Mouse (Mus musculus): ENCODE data around the gene Gm49373. TPM values are rescaled to one million over a fixed set of nuclear protein-coding genes. Genes with fewer than 3 reads are reported as not detected.

The Gm49373 gene
- polyA plus RNA-seq, 1 experiment: 0.67 TPM

DNA sequence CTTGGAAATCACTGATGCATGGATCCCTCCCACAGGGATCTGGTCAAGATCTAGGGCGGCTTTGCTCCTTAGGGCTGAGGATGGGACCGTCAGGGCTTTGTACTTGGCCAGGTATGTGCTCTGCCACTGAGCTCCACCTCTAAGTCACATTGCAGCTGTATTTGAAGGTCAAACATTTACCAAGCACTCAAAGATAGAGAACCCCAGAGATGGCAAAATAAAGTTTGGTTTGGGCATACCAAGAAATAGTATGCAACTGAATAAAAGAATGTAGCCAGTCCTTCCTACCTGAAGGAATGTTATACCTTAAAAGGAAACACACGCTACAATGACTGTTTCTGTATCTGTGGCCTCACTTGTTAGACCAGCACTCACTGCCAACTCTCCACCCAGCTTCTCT is 51.5 kb downstream of the Gm49373 start:
- no peak for TF ChIP-seq GATA1 (IDR thresholded peaks at IDR 0.05; ENCODE audit: low read length)

DNA sequence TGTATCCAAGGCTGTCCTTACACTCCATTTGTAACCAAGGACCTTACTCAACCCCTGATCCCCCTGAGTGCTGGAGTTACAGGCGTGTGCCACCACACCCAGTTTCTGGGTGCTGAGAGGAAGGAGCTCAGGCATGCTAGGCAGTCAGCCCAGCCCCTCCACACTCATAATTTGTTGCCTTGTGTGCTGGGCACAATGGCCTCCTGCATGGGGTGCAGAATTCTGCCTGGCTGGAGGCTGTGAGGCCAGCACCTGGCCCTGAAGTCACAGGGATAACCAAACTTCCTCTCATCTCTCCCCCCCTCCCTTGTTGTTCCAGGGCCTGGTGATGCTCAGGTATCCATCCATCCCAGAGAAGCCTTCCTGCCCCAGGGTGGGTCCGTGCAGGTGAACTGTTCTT is 54.3 kb downstream of the Gm49373 start:
- no peak for TF ChIP-seq GATA1 (IDR thresholded peaks at IDR 0.05; ENCODE audit: low read length)

DNA sequence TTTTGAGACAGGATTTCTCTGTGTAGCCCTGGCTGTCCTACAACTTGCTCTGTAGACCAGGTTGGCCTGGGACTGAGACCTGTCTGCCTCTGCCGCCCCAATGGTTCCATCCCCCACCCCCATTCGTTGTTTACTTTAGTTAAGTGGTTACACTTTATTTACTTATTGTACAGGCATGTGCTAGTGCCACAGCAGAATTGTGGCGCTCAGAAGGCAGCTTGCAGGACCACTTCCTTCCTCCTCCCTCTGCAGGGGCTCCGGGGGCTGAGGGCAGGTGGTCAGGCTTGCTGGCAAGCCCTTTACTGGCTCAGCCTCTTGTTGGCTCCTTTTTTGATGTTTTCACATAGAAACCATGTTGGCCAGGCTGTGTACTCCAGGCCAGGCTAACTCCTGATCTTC is 55.7 kb downstream of the Gm49373 start:
- no peak for TF ChIP-seq GATA1 (IDR thresholded peaks at IDR 0.05; ENCODE audit: low read length)

GRCm38 (mm10) chr9:21016331-21017176 is 56.3 kb downstream of the Gm49373 start:
- TF ChIP-seq GATA1 (IDR thresholded peaks at IDR 0.05; ENCODE audit: low read length): no peak

GRCm38 (mm10) chr9:21015571-21016130 is 57.2 kb downstream of the Gm49373 start, which contains the start of gene Icam1:
Gene Icam1, plus strand, starts transcription at chr9:21015985.
- no peak for TF ChIP-seq GATA1 (IDR thresholded peaks at IDR 0.05; ENCODE audit: low read length)

DNA sequence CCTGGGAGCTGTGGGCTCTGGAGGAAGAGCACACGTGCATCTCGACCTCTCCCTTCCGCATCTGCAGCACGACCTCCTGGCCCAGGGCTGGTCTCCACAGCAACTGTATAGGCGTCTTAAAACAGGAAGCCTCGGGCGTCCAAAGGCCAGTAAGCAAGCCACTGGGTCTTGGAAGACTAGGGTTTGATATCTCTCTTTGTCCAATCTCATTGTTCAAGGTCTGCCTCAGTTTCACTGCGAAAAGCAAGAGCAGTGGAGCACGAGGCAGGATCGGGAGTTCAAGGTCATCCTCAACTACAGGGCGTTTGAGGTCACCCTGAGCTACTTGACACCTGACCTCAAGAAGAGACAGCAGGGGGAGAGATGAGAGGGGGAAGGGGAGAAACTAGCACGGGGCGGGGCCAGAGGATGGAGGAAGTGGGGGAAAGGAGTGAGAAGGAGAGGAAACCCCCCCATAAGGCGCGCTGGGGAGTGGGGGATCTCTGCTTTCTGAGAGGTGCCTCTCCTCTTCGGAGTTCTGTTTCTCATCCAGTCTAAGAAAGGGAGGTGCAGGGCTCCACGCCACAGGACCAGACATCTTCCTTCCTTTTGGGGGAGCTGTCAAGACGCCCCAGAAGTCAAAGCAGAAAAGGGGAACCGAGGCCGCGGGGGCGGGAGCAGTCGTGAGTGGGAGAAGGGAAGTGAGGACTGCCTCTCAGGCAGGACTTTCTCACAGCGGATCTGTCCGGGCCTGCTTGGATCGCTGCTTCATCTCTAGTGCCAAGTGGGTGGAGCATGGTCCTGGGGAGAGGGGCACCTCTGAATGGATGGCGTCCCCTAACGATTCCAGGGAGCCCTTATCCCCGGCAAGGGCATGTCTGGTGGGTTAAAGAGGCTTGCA is 58.0 kb downstream of the Gm49373 start:
- TF ChIP-seq GATA1 (IDR thresholded peaks at IDR 0.05; ENCODE audit: low read length): no peak

Other genes with a start within 250 kb of the Gm49373 start
- gene A230050P20Rik, start 204.5 kb downstream of the Gm49373 start, polyA plus RNA-seq (2012): not detected in 2 replicates
- 3.5 and 4.1 TPM in 2 replicates for gene Angptl6, start 193.4 kb downstream of the Gm49373 start, polyA plus RNA-seq (2012)
- gene Ppan, start 184.9 kb downstream of the Gm49373 start, polyA plus RNA-seq (2012): 341 and 357 TPM in 2 replicates
- 613 and 834 TPM in 2 replicates for gene Eif3g, start 174.5 kb downstream of the Gm49373 start, polyA plus RNA-seq (2012)
- gene Dnmt1, start 113.2 kb downstream of the Gm49373 start, polyA plus RNA-seq (2012): 152 and 172 TPM in 2 replicates
- gene S1pr2, start 96.3 kb downstream of the Gm49373 start, polyA plus RNA-seq (2012): 1.4 and 1.6 TPM in 2 replicates
- 88.1 and 110 TPM in 2 replicates for gene Mrpl4, start 70.4 kb downstream of the Gm49373 start, polyA plus RNA-seq (2012)
- 0.55 and 0.58 TPM in 2 replicates for gene Icam1, start 57.1 kb downstream of the Gm49373 start, polyA plus RNA-seq (2012)
- gene Icam4, start 43.7 kb downstream of the Gm49373 start, polyA plus RNA-seq (2012): 16.7 and 26.1 TPM in 2 replicates
- 0.52 and 0.62 TPM in 2 replicates for gene Icam5, start 41.0 kb downstream of the Gm49373 start, polyA plus RNA-seq (2012)
- gene Zglp1, start 6.0 kb downstream of the Gm49373 start, polyA plus RNA-seq (2012): 2.0 and 4.4 TPM in 2 replicates
- gene Fdx1l, start 518 bp upstream of the Gm49373 start, polyA plus RNA-seq (2012): 39.6 and 44.3 TPM in 2 replicates
- gene Gm38431, start 18.9 kb upstream of the Gm49373 start, polyA plus RNA-seq (2012): 422 and 499 TPM in 2 replicates
- 0.84 and 2.5 TPM in 2 replicates for gene Raver1, start 18.9 kb upstream of the Gm49373 start, polyA plus RNA-seq (2012)
- 16.0 and 16.3 TPM in 2 replicates for gene Tyk2, start 58.1 kb upstream of the Gm49373 start, polyA plus RNA-seq (2012)
- 216 and 275 TPM in 2 replicates for gene Cdc37, start 76.9 kb upstream of the Gm49373 start, polyA plus RNA-seq (2012)
- 3.6 and 3.9 TPM in 2 replicates for gene Pde4a, start 92.6 kb upstream of the Gm49373 start, polyA plus RNA-seq (2012)
- gene Keap1, start 166.3 kb upstream of the Gm49373 start, polyA plus RNA-seq (2012): 79.1 and 86.5 TPM in 2 replicates
- not detected in 2 replicates for gene S1pr5, start 175.3 kb upstream of the Gm49373 start, polyA plus RNA-seq (2012)
- gene Atg4d, start 192.2 kb upstream of the Gm49373 start, polyA plus RNA-seq (2012): 25.8 and 27.7 TPM in 2 replicates
- gene Kri1, start 214.9 kb upstream of the Gm49373 start, polyA plus RNA-seq (2012): 43.4 and 53.0 TPM in 2 replicates
- gene Cdkn2d, start 218.3 kb upstream of the Gm49373 start, polyA plus RNA-seq (2012): 27.5 and 28.0 TPM in 2 replicates
- not detected in 2 replicates for gene Ap1m2, start 239.2 kb upstream of the Gm49373 start, polyA plus RNA-seq (2012)
- gene Slc44a2, start 247.6 kb upstream of the Gm49373 start, polyA plus RNA-seq (2012): 24.3 and 31.9 TPM in 2 replicates